Mouse (Mus musculus) liver, embryonic 11.5 days (tissue): ENCODE measurements around the gene Prmt6. TPM values are rescaled to one million over a fixed set of nuclear protein-coding genes. Genes with fewer than 3 reads are reported as not detected.

ENCODE experiments used
- ATAC-seq: fragments of 200-750 bp; cut with Nextera tagmentation; replicated peaks from 2 replicates; pipeline ENCODE4 v1.8.0; 2017; ENCODE audit warnings: moderate number of reproducible peaks, mild to moderate bottlenecking, moderate TSS enrichment, moderate library complexity; ENCODE audit not compliant: low FRiP score
- DNase-seq: peaks from one replicate; pipeline ENCODE4 v3.0.0-alpha.2; 2017; ENCODE audit warnings: low spot score
- H3K27ac ChIP-seq: fragments of 300-500 bp; sonication (generic); 2 replicates; pipeline ENCODE4 v1.5.1; 2014; ENCODE audit warnings: mild to moderate bottlenecking, low read depth, low read length, control low read depth
- H3K27me3 ChIP-seq: fragments of 300-500 bp; sonication (generic); replicated peaks from 2 replicates; pipeline ENCODE4 v1.6.1; 2014; ENCODE audit warnings: low read length, mixed read lengths; ENCODE audit not compliant: control insufficient read depth, insufficient read depth
- H3K36me3 ChIP-seq: fragments of 300-500 bp; sonication (generic); 2 replicates; pipeline ENCODE4 v1.6.1; 2014; ENCODE audit warnings: mild to moderate bottlenecking, low read length, moderate library complexity, mixed read lengths; ENCODE audit not compliant: control insufficient read depth, insufficient read depth
- H3K4me1 ChIP-seq: fragments of 300-500 bp; sonication (generic); replicated peaks from 2 replicates; pipeline ENCODE4 v1.6.1; 2014; ENCODE audit warnings: low read length, mixed read lengths; ENCODE audit not compliant: control insufficient read depth, insufficient read depth
- H3K4me2 ChIP-seq: fragments of 300-500 bp; sonication (generic); 2 replicates; pipeline ENCODE4 v1.6.1; 2014; ENCODE audit warnings: mild to moderate bottlenecking, control low read depth, moderate library complexity
- H3K4me3 ChIP-seq: fragments of 300-500 bp; sonication (generic); 2 replicates; pipeline ENCODE4 v1.5.1; 2014; ENCODE audit warnings: low read depth, low read length, control low read depth
- H3K9ac ChIP-seq: fragments of 300-500 bp; sonication (generic); 2 replicates; pipeline ENCODE4 v1.6.1; 2014; ENCODE audit warnings: low read depth, low read length, control low read depth
- H3K9me3 ChIP-seq: fragments of 300-500 bp; sonication (generic); 2 replicates; pipeline ENCODE4 v1.6.1; 2016; ENCODE audit warnings: low read length, inconsistent platforms, mixed read lengths; ENCODE audit not compliant: control insufficient read depth
- whole genome bisulfite sequencing: fragments of 180-500 bp; shearing (Covaris S2); extraction: QIAGEN DNeasy Blood & Tissue Kit; methylation state at CpG from one replicate; pipeline ENCODE4 v1.1.7; 2014; 5-methylcytosine and 5-hydroxymethylcytosine counted together
- polyA plus RNA-seq: library from polyadenylated mRNA; unstranded; fragments of >200 nt; fragmentation: Nextera tagmentation; extraction: Ambion mirVana; gene quantifications from 2 replicates; pipeline ENCODE4 v1.2.1, GENCODE M21; 2014

Gene Prmt6
- polyA plus RNA-seq, result 19.4 and 20.2 TPM in 2 replicates

DNA sequence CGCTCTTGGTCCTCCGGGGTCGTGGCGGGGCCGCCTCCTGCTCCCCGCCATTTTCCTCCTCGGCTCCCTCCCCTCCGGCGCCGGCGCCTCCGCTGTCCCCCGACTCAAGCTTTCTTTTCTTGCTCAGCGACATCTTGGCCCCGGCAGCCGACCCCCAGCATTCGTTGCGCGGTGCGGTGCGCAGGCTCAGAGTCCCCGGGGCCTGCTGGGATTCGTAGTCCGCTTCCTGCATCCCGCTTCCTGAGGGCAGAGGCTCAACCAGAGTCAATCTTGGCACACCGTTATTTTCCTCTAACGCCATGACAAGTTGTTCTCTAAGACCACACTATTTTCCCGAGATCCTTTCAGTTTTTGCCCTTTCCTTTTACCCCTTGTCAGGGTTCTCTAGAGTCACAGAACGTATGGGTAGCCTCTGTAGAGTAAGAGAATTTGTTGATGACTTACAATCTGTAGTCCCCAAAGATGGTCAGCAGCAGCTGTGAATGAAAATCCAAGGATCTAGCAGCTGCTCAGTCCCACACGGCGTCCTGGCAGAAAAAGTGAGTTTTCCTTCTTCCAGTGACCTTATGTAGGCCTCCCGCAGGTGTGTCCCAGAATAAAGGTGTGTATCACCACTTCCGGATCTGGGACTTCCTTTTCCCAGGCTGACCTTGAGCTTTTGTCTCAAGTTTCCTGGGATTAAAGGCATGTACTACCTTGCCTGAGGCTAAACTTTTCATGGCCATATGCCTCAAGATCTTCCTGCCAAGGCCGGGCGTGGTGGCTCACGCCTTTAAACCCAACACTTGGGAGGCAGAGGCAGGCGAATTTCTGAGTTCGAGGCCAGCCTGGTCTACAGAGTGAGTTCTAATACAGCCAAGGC lies at the start of gene Prmt6:
Gene Prmt6 (minus strand): TSS at position 160 of the 862 bp plus-strand sequence.
- DNase-seq, result peak; percentile 89
- H3K4me2 ChIP-seq, result peak within 1 kb of the TSS; percentile 81
- peak within 1 kb of the TSS; percentile 92 for H3K9ac ChIP-seq
- H3K4me3 ChIP-seq, result peak within 1 kb of the TSS; percentile 89
- H3K27me3 ChIP-seq, result no peaks in the 10 kb centered on the region
- peak; percentile 92 for ATAC-seq
- peak within 1 kb of the TSS; percentile 77 for H3K27ac ChIP-seq
- H3K9me3 ChIP-seq, result no peaks in the 10 kb centered on the region
- 18% methylated on average over 38 of the region's 38 CpGs for WGBS
- no peaks in the 10 kb centered on the region; the same call in 1 of the 2 replicates for H3K36me3 ChIP-seq
- peaks cover 4% of the 10 kb centered on the region; the same call in 1 of the 2 replicates for H3K4me1 ChIP-seq

DNA sequence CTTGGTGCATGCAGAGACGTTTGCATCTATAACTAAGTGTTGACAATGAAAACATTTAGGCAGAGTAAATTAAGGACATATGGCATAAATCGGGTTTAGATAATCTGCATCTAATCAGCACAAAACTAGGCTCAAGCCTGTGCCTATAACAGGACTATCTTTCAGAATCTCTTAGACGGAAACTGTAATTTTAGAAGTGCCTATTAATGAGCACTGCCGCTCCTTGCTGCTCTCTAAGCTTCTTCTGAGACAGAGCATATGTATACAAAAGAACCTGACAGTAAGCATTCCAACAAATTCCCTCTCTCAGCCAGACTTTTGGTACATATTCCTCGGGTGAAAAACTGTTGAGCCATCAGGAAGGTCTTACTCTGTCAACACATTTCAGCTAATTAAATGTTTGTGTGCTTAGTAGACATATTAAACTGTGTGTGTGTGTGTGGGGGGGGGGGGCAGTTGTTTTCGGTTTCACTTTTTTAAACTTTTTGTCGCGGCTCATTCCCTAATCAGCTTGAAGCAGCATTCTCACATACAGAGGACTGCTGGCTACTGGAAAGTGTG lies 39.8 kb upstream of the Prmt6 start:
- Histone ChIP-seq H3K4me3 (no peak overlapping the region), H3K27ac (no peak overlapping the region), H3K4me1 (no peaks in the 10 kb centered on the region), H3K36me3 (no peaks in the 10 kb centered on the region), H3K27me3 (no peaks in the 10 kb centered on the region), H3K9me3 (no peaks in the 10 kb centered on the region), H3K9ac (no peak overlapping the region), H3K4me2 (no peak overlapping the region)
- DNase-seq (no peak), ATAC-seq (no peak)
- 73% methylated on average over 8 of the region's 8 CpGs for WGBS

DNA sequence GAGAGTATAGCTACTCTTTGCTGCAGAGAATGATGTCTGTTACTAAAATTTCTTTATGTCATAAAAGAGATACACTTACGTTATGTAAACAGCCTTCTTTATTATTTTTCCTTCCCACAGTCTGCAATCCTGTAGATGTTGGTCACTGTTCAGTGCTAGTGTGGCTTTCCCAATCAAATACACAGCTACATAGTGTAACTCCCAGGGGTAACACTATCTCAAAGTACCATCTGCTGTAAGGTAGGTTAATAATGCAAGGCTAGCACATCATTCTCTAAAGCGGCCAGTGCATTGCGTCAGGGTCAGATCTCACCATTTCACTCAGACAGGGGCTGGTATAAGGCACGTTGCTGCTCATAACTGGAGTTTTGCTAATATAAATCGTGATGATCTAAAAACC lies 31.9 kb upstream of the Prmt6 start:
- Histone ChIP-seq H3K4me3 (no peak overlapping the region), H3K27me3 (no peaks in the 10 kb centered on the region), H3K4me2 (no peak overlapping the region), H3K36me3 (no peaks in the 10 kb centered on the region), H3K27ac (no peak overlapping the region), H3K9me3 (no peaks in the 10 kb centered on the region), H3K4me1 (no peaks in the 10 kb centered on the region), H3K9ac (no peak overlapping the region)
- ATAC-seq (no peak), DNase-seq (no peak)
- 76% methylated on average over 5 of the region's 5 CpGs for WGBS

DNA sequence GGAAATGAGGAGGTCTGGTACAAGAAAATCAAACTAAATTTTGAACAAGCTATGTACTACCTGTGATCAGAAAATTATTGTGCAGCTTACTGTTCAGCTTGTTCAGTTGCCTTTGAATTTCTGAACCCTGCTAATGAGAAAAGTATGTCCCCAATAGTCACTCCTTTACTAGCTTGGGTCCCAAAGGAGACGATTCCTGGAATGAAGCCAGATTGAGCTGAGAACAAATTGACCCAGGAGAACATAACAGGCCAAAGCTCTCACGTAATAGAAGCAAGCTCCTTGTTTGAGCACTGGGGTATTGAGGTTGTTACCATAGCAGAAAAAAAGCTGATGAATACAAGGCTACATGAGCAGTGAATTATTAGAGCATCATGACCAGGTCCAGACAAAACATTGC lies 17.0 kb upstream of the Prmt6 start:
- Histone ChIP-seq H3K4me3 (no peak overlapping the region), H3K27ac (no peak overlapping the region), H3K9me3 (no peaks in the 10 kb centered on the region), H3K9ac (no peak overlapping the region), H3K27me3 (no peaks in the 10 kb centered on the region), H3K4me1 (no peaks in the 10 kb centered on the region), H3K4me2 (no peak overlapping the region), H3K36me3 (no peaks in the 10 kb centered on the region)
- ATAC-seq (no peak), DNase-seq (no peak)
- 69% methylated on average over 2 of the region's 2 CpGs for WGBS

DNA sequence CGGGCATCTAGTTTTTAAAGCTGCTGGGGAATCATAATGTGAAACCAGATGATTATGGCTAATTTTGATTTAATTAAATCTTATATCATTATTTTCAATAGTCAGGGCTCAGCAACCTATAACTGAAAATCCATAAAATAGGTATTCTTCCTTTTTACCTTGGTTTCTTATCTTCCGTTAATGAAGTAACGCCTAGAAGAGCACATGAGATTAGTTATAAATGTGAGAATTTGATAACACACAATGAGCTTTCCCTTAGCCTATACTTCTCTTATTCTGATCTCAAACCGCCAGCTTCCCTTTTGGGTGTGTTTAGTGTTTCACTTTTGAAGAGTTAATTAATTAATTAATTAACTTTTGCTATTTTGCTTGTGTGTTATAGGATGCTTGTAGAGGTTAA lies 2.3 kb upstream of the Prmt6 start:
- DNase-seq (no peak), ATAC-seq (no peak)
- Histone ChIP-seq H3K36me3 (no peaks in the 10 kb centered on the region), H3K27me3 (no peaks in the 10 kb centered on the region), H3K4me3 (no peak overlapping the region), H3K4me2 (no peak overlapping the region), H3K27ac (no peak overlapping the region), H3K9me3 (no peaks in the 10 kb centered on the region), H3K4me1 (peaks cover 4% of the 10 kb centered on the region; the same call in 1 of the 2 replicates), H3K9ac (no peak overlapping the region)
- WGBS, result 82% methylated on average over 4 of the region's 4 CpGs

DNA sequence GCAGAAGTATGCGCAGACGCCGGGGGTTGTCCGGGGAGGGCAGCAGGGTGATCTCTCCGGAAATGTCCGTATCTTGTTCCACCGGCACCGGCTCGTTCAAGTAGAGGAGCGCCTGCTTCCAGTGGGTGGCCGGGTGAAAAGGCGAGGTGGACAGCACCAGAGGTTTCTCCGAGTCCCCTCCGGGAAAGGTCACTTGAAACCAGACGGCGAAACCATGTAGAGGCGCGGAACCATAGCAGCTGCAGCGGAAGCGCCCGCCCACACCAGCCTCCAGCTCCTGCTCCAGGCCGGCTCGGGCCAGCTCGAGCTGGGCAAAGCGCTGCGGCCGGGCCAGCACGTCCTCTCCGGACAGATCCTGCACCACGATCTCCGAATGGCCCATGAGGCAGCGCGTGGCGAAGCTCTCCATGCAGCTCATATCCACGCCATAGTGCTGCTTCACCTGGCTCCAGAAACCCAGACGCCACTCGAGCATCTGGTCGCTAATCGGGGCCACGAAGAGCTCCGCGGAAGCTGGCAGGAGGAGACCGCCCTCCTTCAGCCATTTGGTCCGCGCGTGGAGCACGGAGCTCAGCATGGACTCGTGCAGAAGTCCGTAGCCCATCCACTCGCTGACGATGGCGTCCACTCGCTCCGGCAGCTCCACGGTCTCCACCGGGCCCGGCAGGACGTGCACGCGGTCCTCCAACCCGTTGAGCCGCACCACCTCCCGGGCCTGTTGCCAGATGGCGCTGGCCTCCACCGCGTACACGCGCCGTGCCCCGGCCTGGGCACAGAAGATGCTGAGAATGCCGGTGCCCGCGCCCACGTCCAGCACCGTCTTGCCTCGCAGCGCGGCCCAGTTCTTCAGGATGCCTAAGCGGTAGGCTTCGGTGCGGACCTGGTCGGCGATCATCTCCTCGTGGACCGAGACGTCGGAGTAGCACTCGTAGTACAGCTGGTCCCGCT lies 633 bp downstream of the Prmt6 start:
- Histone ChIP-seq H3K9me3 (no peaks in the 10 kb centered on the region), H3K27ac (peak overlapping the region; percentile 77), H3K9ac (peak overlapping the region; percentile 92), H3K4me1 (peaks cover 4% of the 10 kb centered on the region; the same call in 1 of the 2 replicates), H3K36me3 (no peaks in the 10 kb centered on the region; the same call in 1 of the 2 replicates), H3K4me2 (peak overlapping the region; percentile 81), H3K4me3 (peak overlapping the region; percentile 89), H3K27me3 (no peaks in the 10 kb centered on the region)
- peak; percentile 77 for DNase-seq
- WGBS, result under 1% methylated on average over 89 of the region's 89 CpGs
- ATAC-seq, result peak; percentile 82

DNA sequence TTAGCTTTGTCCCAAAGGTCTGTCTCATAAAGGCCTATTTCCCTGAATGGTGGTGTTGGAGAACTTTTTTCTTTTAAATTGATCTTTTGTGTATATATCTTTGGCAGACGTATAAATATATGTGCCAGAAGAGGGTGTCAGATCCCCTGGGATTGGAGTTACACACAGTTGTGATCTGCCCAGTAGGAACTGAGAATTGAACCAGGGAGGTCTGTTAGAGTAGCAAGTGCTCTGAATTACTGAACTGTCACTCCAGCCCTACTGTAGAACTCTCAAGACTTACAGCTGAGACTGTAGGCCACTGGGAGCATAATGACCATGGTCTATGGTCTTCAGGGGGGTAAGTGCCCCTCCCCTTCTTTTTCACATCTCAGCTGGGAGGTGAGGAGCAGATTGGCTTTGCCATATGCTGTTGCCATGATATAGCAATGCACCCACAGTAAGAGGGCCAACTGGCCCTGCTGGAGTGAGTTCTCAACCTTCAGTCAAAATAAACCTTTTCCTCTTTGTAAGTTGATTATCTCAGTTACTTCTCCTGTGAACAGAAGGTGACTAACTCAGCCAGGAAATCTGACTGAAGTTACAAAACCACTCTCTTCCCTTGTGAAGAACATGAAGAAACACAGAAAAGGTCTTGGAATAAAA lies 13.9 kb downstream of the Prmt6 start:
- DNase-seq, result no peak
- Histone ChIP-seq H3K9ac (no peak overlapping the region), H3K27ac (no peak overlapping the region), H3K9me3 (no peaks in the 10 kb centered on the region), H3K27me3 (no peaks in the 10 kb centered on the region), H3K4me3 (no peak overlapping the region), H3K4me1 (no peaks in the 10 kb centered on the region), H3K4me2 (no peak overlapping the region), H3K36me3 (no peaks in the 10 kb centered on the region)
- 67% methylated on average over 1 of the region's 1 CpGs for WGBS
- ATAC-seq, result no peak
